Mouse (Mus musculus): ENCODE measurements at regions not wholly inside any gene's neighbourhood (a gene's known extent, or its start where the extent isn't known, plus 50 kb on each side); places are given as distances from the start of the nearest gene placed in this dataset.

DNA sequence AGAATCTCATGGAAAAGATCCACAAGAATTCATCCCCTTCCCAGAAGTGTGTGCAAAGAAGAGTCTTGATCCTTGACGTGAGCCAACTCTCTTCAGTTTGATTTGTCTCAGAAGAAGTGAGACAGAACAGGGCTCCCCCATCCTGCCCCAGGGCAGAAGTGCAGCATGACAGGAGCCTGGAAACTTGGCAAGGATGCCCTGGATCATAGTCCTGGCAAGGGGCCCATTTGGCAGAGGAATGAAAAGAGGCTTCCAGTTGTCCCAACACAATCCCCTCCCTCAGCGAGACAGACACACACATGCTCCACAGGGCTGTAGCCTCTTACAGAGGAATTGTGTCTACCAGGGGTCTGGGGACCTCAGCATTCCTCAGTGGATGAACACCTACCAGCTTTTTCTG, 102.7 kb downstream of the Ptpn20 start:
- in situ Hi-C loops (cut with MboI, MseI), result loop anchor here (10.0 kb wide), 1 partner anchor 243 kb away; no protein-coding TSS in a partner anchor

DNA sequence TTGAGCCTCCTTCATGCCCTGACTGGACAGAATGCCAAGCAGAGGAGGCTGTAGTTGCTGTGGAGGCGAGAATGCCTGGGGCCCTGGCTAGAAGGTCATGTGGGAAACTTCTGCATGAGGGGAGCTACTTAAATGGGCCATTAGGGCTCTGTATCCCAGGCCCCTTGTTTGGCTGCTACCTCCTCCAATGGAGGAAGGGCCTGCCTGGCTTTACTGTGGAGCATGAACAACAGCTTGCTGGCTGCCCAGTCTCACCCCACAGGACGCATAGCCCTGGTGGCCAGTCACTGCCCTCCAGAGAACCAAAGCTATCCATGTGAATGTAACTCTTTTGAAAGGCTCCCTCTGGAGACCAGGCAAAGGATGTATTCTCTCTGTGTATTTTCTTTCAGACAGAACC, 105.2 kb downstream of the Ptpn20 start:
- in situ Hi-C loops (cut with MboI, MseI), result loop anchor here (10.0 kb wide), 1 partner anchor 241 kb away; no protein-coding TSS in a partner anchor

DNA sequence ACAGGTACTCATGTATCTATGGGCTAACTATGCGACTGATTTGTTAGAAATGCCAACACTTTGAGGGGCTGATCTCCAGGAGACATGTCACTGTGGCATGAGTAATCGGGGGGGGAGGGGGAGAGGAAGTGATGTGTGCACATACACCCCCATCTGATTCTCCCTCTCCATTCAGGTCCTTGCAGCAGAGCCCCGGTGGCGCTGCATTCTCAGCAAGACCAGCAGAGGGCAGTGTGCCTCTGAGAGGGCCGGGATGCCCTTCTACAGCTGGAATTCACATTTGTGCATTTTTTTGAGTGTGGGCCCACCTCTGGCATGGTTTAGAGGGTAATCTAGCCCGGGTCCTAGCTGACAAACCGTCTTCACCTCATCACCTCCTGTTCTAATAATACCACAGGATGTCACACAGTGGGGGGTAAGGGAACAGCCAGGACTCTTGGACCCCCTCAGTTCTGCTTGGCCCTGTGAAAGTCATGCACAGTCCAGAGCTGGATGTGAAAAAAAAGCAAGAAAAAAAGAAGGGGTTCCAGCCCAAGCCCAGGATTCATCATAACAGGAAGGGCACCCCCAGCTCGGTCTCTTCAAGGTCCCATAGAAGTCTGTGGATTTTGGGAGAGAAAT, 106.5 kb downstream of the Ptpn20 start:
- in situ Hi-C loops (cut with MboI, MseI), result loop anchor here (10.0 kb wide), 1 partner anchor 239 kb away; no protein-coding TSS in a partner anchor

DNA sequence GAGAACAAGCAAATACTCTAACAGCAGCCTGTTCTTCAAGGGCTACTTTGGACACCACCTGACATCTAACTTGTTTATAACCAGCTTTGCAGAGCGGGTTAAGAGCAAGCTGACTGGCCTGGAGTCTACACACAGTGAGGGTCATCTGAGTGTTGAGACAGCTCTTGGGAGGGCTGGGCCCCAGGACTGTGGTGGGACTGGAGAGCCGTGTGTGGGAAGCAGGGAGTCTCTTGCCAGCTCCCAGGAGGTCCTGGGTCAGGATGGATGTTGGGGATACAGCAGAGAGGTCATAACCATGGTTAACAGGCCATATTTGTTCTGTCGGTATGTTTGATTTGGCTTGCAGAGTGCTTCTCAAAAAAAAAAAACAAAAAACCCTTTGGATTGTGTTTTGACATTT, 107.8 kb downstream of the Ptpn20 start:
- in situ Hi-C loops (cut with MboI, MseI), result loop anchor here (10.0 kb wide), 1 partner anchor 238 kb away; no protein-coding TSS in a partner anchor

DNA sequence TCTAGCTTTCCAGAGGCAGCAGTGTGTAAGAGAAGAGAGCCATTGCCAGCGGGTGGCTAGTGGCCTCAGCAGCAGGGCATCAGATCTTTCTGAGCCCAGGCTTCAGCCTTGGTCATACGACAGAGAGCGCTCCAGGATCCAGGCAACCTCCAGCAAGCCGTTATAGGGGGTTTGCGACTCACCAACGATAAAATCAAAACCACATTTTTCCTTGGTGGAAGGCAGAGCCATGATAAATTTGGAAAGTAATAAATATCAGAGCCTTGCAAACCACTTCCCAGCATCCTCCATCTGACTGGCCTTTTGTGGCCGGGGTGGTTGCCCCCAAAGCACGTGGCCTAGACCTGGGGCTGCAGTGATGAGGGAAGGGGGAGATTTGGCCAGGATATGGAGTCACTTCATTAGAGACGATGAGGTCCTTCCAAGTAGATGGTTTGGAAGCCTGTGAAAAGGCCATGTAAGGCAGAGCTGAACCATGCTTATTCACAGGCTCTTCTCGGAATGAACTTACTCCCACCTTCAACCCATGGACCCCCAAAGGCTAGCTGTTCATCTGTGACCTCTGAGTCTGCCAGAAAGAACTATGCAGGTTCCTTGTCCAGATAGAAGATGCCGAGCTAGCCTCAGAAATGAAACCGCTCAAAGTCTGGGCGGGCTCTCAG, 110.9 kb downstream of the Ptpn20 start:
- in situ Hi-C loops (cut with MboI, MseI), result loop anchor here (10.0 kb wide), 1 partner anchor 235 kb away; no protein-coding TSS in a partner anchor

DNA sequence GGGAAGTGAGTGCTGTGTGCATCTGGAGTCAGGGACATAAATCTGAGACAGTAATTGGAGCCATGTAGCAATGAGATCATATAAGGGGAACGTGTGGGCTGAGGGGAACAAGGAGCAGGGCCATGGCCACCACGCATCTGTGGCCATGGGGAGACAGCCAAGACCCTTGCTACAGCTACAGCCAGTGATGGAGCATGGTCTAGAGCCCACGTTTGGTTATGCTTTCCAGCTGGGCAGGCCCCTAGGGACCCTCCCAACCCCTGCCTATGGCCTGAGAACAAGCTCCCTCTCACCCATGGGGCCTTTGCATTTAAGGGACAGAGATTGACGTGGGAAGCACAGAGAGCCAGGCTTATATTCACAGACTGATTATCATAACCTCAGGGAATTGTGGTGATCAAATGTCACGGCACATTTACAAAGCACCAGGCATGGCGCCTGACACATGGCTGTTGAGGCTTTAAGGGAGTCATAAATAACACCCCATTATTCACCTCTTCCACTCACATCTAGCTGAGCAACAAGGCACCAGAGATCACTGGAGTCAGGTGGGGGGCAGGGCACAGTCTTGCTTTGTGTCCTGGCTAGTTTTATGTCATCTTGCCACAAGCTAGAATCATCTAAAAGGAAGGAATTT, 118.8 kb downstream of the Ptpn20 start:
- in situ Hi-C loops (cut with MboI, MseI), result no loop called here

DNA sequence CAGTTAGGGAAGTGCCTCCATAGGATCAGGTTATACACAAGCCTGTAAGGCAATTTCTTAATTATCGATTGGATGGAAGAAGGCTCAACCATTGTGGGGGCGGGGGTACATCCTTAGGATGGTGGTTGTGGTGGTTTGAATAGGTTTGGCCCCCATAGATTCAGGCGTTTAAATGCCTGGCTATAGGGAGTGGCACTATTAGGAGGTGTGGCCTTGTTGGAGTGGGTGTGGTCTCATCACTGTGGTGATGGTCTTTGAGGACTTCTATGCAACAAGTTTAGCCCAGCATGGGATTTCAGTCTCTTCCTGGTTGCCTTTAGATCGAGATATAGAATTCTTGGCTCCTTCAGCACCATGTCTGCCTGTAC, 119.3 kb downstream of the Ptpn20 start:
- in situ Hi-C loops (cut with MboI, MseI), result no loop called here

DNA sequence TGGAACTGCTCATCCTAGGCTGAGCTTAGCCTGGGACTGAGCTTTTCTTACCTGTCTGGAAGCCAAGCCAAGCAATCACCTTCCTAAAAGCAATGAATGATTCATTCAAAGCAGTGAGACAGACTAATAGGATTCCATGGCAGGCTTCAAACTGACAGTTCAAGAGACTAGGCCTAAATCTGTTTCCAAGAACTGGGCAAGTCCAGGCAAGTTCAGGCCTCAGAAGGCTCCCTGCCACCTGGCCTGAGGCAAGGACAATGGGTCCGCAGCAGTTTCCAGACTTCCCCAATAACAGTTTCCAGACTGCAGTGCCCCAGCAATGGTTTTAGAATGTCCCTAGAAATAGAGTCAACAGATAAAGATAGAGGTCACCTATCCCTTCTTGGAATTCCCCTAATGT, 123.5 kb downstream of the Ptpn20 start:
- in situ Hi-C loops (cut with MboI, MseI), result no loop called here

DNA sequence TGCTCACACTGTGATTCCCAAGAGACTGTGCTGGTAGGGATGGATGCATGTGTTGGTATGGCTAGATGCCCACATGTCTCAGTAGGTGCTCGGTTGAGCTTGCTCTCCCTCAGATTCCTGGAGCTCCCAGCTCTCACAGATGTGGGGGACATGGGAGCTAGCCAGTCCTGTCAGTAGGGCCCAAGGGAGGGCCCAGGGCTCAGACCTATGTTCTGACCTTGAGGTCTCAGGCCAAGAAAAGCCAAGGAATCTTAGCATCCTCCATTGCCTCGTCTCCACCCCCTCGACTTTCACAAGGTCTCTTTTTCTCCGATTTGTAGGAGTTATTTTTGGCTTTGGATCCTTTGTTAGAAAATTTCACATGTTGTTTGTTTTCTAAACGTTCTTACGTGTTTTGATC, 130.6 kb downstream of the Ptpn20 start:
- in situ Hi-C loops (cut with MboI, MseI), result loop anchor here (10.0 kb wide), 1 partner anchor 115 kb away; no protein-coding TSS in a partner anchor

DNA sequence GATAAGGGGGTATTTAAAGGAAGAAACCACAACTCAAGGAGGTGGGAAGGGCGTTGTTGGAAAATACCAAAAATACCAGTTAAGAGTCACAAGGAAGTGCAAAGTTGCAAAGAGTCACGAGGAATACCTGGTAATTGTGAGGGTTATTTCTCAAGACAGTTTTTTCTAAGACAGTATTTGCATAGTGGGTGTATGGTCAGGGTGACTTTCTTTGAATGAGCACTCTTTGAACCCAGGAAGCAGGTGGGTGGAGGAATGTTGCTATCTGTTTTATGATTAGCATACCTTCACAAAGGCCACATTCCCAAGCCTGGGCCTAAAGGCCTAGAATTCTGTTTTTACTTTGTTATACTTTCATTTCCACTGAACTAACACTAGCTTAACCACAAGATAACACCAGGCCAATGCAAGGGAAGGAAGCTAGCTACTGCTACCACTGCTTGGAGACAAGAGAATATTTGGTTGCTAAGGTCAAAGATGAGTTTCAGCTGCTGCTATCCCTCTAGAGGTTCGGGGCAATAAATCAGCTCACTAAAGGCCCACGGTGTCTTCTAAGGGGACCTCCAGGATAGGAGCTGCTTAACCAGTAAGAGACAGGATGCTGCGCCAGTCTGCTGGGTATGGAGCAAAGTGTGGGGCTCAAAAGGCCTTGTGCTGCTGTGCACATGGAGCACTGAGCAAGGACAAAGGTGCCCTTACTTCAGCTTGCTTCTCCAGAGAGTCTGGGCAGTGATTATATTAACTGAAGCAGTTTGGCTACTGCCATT, 133.6 kb downstream of the Ptpn20 start:
- in situ Hi-C loops (cut with MboI, MseI), result loop anchor here (10.0 kb wide), 1 partner anchor 112 kb away; no protein-coding TSS in a partner anchor

DNA sequence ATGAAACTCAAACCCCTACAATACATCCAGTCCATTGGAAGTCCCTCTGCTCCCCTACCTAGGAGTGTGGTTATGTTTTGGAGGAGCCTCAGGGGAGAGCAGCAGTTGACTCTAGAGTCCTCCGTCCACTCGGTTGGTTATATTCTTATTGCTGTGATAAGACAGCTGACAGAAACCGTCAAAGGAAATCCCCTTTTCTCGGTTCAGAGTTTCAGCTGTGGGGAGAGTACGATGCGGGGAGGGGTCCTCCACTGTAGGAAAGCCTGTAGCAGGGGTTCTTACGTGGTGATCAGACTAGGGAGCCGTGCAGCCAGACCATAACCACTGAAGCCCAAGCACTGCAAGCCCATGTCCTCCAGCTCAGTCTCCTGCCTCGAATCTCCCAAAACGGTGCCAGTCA, 137.5 kb downstream of the Ptpn20 start:
- in situ Hi-C loops (cut with MboI, MseI), result loop anchor here (10.0 kb wide), 1 partner anchor 108 kb away; no protein-coding TSS in a partner anchor

DNA sequence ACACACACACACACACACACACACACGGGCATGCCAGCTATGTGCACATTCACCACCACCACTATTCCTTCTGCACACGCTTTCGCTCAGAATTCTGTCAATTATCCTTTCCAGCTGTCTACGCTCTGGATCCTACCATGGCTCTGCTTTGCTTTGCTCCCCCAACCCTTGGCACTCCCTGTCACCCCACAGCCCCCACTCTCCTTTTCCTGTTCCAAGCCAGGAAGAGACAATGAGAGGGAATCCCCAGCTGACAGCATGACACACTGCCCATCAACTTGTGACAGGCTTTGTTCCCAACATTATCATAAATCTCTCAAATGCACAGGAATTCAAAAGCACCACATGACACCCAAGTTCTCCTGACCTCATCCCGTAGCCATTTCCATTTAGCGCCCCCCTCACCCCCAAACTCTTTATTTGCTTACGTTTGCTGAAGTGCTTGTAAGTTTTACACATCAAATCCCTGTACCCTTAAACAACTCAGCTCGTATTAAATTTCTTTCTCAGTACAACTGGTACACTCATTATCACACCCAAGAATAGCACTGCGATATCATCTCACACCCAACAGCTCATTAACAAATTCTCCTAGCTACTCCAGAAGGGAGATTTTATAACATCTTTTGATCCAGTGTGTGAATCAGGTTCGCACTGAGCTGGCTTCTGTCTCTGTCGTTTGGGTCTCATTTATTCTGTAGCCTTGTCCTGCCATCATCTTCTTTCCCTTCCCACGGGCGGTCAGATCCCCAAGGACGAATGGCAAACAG, 140.3 kb downstream of the Ptpn20 start:
- in situ Hi-C loops (cut with MboI, MseI), result loop anchor here (10.0 kb wide), 1 partner anchor 106 kb away; no protein-coding TSS in a partner anchor

DNA sequence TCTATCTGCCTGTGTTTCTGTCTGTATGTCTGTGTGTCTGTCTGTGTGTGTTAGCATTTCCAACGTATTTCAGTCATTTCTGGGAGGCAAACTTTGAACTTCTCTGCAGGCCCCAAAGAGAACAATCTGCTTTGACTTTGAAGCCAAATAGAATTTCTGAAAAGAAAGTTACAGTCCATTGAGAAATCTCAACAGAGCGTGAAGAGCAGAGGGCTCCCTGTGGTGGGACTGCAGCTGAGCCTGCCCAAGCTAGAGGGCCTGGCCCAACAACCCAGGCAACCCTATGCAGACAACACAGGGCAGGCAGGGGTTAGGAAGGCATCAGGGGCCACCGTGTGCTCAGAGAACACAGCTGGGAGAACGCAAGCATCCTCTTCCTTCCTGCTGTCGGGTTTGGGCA, 143.7 kb downstream of the Ptpn20 start:
- in situ Hi-C loops (cut with MboI, MseI), result no loop called here

DNA sequence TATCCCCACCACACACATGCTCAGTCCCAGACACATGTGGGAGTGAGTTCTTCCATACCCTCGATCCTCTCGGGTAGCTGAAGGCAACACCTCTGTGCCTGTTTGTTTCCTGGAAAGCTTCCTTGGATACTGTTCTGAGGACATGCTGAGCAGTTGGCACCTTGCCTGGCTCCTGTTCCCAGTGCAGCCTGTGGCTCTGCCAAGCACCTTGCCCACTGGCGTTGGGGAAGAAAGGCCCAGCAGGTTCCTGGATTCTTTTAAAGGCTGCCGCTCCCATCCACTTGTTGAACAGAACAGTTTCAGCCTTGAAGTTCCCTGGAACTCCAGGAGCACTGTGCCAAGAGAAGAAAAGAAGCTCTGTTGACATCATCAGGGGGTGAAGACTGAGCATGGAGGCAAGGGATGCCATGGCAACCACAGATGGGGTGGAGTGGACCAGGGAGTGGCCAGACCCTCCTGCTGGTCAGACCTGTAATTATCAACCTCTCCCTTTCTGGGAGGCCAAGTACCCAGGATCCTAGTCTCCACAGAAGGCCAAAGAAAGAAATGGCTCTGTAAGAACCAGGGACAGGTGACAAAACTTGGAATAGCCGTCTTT, 145.5 kb downstream of the Ptpn20 start:
- in situ Hi-C loops (cut with MboI, MseI), result no loop called here

DNA sequence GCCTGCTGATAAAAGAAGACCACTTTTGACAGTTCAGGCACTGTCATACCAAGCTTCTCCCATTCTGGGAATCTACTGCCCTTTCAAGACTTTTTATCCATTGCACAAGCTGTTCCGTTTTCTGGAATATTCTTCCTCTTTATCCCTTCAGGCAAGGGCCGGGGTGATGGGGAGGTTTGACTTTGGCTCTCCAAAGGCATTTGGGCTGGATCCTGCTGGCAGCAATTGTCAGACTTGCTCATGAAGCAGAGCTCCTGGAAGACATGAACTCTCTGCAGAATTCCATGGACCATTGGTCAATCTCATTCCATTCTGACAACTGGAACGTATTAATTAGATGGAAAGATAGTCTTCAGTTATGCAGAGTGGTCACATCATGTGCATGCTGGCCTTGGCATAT, 146.6 kb downstream of the Ptpn20 start:
- in situ Hi-C loops (cut with MboI, MseI), result no loop called here

DNA sequence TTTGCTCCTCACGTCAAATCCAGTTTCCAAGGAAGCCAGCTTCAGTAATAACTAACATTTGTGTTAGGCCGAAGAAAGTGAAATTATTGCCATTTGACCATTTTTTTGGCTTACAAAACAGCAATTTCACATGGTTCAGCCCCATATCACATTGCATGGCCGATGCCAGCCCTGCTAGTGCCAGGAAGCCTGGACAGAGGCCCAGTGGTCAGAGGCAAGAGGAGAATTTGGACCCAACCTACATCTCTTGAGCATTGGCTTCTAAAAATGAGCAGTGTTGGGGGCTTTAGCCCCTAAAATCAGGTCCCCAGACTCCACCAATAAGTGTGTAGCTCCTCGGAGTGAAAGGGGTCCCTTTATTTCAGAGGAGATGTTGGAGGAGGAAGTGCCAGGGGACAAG, 157.2 kb downstream of the Ptpn20 start:
- in situ Hi-C loops (cut with MboI, MseI), result no loop called here

DNA sequence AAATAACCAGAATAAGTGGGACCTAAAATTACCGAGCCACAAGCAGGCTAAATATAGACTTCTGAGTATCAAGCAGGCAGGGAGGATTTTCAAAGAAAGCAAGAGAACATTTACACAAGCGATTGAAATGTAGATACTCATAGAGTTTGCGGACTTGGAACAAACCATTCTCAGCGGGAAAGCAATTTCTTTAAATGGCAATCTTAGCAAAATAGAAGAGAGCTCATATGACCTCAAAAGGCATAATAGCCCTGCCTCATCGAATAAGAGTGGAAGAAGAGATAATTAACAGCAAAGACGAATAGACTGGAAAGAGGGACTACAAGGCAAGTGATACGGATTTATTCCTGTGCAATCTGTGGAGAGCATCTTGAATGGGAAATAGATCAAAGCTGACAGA, 163.7 kb upstream of the Gdf10 start:
- in situ Hi-C loops (cut with MboI, MseI), result no loop called here

DNA sequence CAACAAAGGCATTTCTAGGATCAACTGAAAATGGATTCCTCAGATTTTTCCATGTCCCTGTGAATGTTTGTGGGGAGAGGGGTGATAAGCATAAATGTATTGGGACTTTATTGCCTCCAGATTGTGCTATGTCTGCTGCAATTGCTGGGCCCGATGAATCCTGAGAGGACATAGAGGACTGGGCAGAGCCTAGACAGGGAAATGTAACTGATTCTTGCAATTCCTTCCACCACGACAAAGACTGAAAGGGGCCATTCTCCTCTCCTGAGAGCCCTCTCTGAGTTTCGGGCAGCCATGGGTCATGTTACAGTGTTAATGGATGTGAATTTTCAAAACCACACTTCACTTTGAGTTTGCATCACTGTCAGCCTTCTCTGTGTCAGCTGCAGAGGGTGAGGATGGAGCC, 159.7 kb upstream of the Gdf10 start:
- in situ Hi-C loops (cut with MboI, MseI), result no loop called here

DNA sequence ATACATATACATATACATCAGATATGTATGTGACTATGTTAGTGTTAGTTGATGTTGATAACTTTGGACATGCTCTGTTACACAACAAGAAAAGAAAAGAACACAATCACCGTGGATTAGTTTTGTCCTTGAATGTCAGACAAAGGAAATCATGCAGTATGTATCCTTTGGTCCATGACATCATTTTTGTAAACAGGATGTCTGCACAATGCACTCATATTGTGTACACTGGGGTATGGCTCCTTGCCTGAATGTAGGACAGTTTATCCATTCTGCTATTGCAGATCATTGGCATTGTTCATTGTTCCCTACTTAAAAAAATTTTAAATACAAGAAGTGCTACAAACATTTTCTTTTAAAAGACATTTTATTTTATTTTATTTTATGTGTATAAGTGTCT, 157.6 kb upstream of the Gdf10 start:
- in situ Hi-C loops (cut with MboI, MseI), result no loop called here

DNA sequence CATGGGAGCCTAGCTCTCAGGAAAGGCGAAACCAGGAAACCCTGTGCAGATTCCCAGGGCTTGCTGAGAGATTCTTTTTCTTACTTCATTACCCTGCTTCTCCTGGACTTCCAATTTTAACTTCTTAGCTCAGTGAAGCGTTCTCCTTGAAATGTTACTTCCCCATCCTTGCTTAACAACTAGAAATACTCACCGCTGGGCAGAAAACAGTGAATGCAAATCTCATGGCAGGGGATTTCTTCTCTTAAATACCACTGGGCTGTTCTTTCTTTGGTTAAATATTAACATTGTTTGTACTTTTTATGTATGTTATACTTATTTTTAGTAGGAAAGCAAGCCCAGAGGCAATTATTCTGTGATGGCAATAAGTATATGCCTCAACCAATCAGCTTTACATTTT, 151.0 kb upstream of the Gdf10 start:
- in situ Hi-C loops (cut with MboI, MseI), result no loop called here

DNA sequence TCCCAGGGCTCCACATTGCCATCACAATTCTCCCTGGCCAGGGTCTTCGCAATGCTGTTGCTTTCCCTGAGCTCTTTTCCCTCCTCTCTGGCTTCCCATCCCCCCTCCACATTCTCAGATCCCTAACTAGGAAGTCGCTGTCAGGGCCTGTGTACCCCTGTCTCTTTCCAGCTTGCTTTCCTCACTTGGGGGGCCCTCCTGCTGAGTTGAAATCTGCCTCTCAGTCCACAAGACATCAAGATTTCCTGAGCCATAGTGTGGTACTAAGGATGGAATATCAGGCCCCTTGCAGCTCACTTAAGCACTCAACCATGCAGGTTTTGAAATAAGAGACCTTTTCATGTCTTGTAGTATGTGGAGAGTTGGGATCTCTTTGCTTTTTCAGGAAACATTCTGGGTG, 133.8 kb upstream of the Gdf10 start:
- in situ Hi-C loops (cut with MboI, MseI), result no loop called here

Measured in T-helper 2 cell (primary cell).